Mouse (Mus musculus) left cerebral cortex, postnatal 14 days (tissue): ENCODE results near the gene Trpm1. TPM values are rescaled to one million over a fixed set of nuclear protein-coding genes. Genes with fewer than 3 reads are reported as not detected.
A peak's percentile ranks its signal among the peaks of the same experiment; 100 is the strongest.

Experiments
- DNase-seq, 2 experiments: peaks; one replicate each; pipeline ENCODE4 v3.0.0; 2021 to 2022; ENCODE audit warnings: low spot score in 2 of 2, mixed read lengths in 1 of 2
- intact Hi-C: fragments of 180-260 bp; cut with DNase I; formaldehyde crosslinking; loops from one replicate; pipeline ENCODE4 v1.15.1; 2025
- total RNA-seq, 2 experiments: library from RNA; stranded (reverse); gene quantifications; 2 replicates each; pipeline ENCODE4 v1.2.3; 2021

The Trpm1 gene
- total RNA-seq, 2 experiments from 2014 or later, result 0.40 to 0.68 TPM

- intact Hi-C loops, result loop anchor here (5.0 to 10.0 kb wide), 3 partner anchors 134 to 404 kb away; partner anchors contain the start of gene Klf13
These were observed 7.3 kb downstream of the Trpm1 start for GRCm38 (mm10) chr7:64160737-64161470.

GRCm38 (mm10) chr7:64161990-64162389 is 8.4 kb downstream of the Trpm1 start:
- no peak for DNase-seq
- intact Hi-C loops, result loop anchor here (5.0 to 10.0 kb wide), 3 partner anchors 133 to 405 kb away; partner anchors contain the start of gene Klf13

More at GRCm38 (mm10) chr7:64160737-64161470, 7.3 kb downstream of the Trpm1 start:
- DNase-seq, result peak; percentile 70 to 85

- intact Hi-C loops, result loop anchor here (5.0 to 10.0 kb wide), 3 partner anchors 132 to 406 kb away; partner anchors contain the start of gene Klf13
- DNase-seq, result no peak
These were observed 9.5 kb downstream of the Trpm1 start for GRCm38 (mm10) chr7:64163086-64163485.

GRCm38 (mm10) chr7:64163890-64164289 is 10.3 kb downstream of the Trpm1 start:
- no peak for DNase-seq
- intact Hi-C loops, result loop anchor here (5.0 to 10.0 kb wide), 3 partner anchors 131 to 407 kb away; partner anchors contain the start of gene Klf13

GRCm38 (mm10) chr7:64164997-64165396 is 11.4 kb downstream of the Trpm1 start:
- peak in 1 of 2 experiments; percentile 65 for DNase-seq
- intact Hi-C loops, result loop anchor here (5.0 to 10.0 kb wide), 4 partner anchors 130 to 577 kb away; partner anchors contain the start of gene Klf13

GRCm38 (mm10) chr7:64166025-64166424 is 12.4 kb downstream of the Trpm1 start:
- DNase-seq, result no peak
- intact Hi-C loops, result loop anchor here (1.0 to 10.0 kb wide), 3 partner anchors 129 to 576 kb away; no protein-coding TSS in a partner anchor

- no peak for DNase-seq
- intact Hi-C loops, result loop anchor here (1.0 to 10.0 kb wide), 3 partner anchors 128 to 576 kb away; no protein-coding TSS in a partner anchor
These were observed 13.1 kb downstream of the Trpm1 start for GRCm38 (mm10) chr7:64166724-64167123.

- intact Hi-C loops, result no loop called here
- no peak for DNase-seq
These were observed 25.7 kb downstream of the Trpm1 start for GRCm38 (mm10) chr7:64179310-64179709.

GRCm38 (mm10) chr7:64185203-64185931 is 31.7 kb downstream of the Trpm1 start:
- intact Hi-C loops, result no loop called here

GRCm38 (mm10) chr7:64185932-64186312 is 32.3 kb downstream of the Trpm1 start:
- no peak for DNase-seq
- intact Hi-C loops, result no loop called here

More at GRCm38 (mm10) chr7:64185203-64185931, 31.7 kb downstream of the Trpm1 start:
- no peak for DNase-seq

GRCm38 (mm10) chr7:64192261-64192943 is 38.8 kb downstream of the Trpm1 start:
- intact Hi-C loops, result no loop called here
- DNase-seq, result peak; percentile 14 to 22

GRCm38 (mm10) chr7:64193476-64193875 is 39.8 kb downstream of the Trpm1 start:
- no peak for DNase-seq
- intact Hi-C loops, result no loop called here

GRCm38 (mm10) chr7:64196114-64196513 is 42.5 kb downstream of the Trpm1 start:
- no peak for DNase-seq
- intact Hi-C loops, result no loop called here

- no peak for DNase-seq
- intact Hi-C loops, result no loop called here
These were observed 55.1 kb downstream of the Trpm1 start for GRCm38 (mm10) chr7:64208700-64209099.

GRCm38 (mm10) chr7:64212870-64213269 is 59.2 kb downstream of the Trpm1 start:
- intact Hi-C loops, result no loop called here
- DNase-seq, result no peak

GRCm38 (mm10) chr7:64214066-64214465 is 60.4 kb downstream of the Trpm1 start:
- intact Hi-C loops, result no loop called here

GRCm38 (mm10) chr7:64215613-64216012 is 62.0 kb downstream of the Trpm1 start:
- peak in 1 of 2 experiments; percentile 23 for DNase-seq
- intact Hi-C loops, result no loop called here

More at GRCm38 (mm10) chr7:64214066-64214465, 60.4 kb downstream of the Trpm1 start:
- DNase-seq, result no peak

GRCm38 (mm10) chr7:64217428-64217827 is 63.8 kb downstream of the Trpm1 start:
- intact Hi-C loops, result no loop called here
- DNase-seq, result no peak

GRCm38 (mm10) chr7:64219765-64220164 is 66.1 kb downstream of the Trpm1 start:
- no peak for DNase-seq
- intact Hi-C loops, result no loop called here
